Mouse (Mus musculus): ENCODE results near the gene Nphp4.

Gene Nphp4

DNA sequence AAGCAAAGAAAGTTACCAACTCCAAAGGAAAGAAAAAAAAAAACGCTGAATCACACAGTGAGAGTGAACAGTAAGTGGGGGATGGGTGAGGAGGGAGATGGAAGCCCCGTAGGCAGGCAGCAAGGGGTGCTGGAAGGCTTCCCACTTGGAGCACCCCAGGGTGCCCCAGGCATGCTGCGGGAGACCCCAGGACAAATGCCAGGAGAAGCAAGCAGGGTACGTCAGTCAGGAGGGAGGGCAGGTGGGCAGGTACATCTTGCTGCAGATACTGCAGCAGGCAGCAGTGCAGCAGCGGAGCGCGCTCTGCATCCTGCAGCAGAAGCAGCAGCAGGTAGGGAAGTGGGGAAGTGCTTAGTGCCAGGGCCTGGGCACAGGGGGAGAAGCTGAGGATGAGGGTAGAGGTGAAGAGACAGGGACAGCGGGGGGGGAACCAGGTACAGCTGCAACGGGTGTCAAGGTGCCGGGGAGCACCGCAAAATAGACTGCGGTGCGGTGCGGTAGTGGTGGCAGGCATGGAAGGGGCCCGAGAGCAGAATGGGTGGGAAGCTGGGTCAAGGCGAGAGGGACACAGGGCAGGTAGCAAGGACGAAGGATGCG, at the start of gene Nphp4:
Nphp4 (plus strand) TSS at position 280 of the 597 bp plus-strand sequence.
- DNase-seq: no peak

GRCm38 (mm10) chr4:152428259-152428658, 48.2 kb upstream of the Nphp4 start:
- no peak for DNase-seq

GRCm38 (mm10) chr4:152432308-152432707, 44.2 kb upstream of the Nphp4 start:
- DNase-seq: peak; percentile 20

DNA sequence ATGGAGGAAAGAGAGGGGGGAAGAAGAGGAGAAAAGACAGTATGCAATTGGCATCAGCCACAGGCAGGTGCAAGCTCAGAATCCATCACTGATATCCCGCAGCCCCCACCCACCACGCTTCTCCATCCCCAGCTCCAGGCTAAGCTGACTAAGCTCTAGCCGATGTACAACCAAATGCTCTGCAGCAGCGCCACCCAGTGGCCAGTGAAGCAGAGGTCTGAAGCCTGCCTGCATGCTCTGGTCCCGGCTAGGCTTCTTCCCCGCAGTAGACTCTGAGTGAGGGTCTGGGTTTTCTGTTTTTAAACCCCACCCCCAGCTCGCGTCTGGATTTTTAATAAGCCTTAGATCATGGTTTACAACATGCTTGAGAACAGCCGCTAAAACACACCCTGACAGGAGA, 41.7 kb upstream of the Nphp4 start:
- DNase-seq: peak; percentile 70 to 76

GRCm38 (mm10) chr4:152435255-152435654, 41.3 kb upstream of the Nphp4 start:
- DNase-seq: peak; percentile 28 to 46

GRCm38 (mm10) chr4:152440882-152441281, 35.6 kb upstream of the Nphp4 start:
- no peak for DNase-seq

DNA sequence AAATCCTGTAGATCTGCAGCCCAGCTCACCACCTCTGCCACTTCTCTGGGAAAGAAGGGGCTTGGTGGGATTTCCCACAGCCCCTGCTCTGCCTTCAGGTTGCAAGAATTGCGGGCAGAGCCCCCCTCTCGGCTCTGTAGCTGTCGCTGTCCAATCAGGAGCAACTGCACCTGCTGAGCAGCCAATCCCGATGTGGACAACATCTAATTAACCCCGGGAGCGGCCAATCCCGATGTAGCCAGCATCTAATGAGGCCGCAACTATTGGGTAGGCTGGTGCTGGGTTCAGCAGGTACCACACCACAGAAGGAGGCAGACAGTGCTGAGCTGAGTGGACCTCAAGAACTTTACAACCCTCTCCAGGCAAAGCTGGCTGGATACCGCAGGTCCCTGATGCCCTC, 35.0 kb upstream of the Nphp4 start:
- DNase-seq: no peak

- peak; percentile 19 to 38 for DNase-seq
Measured at GRCm38 (mm10) chr4:152446178-152446577, 30.3 kb upstream of the Nphp4 start.

DNA sequence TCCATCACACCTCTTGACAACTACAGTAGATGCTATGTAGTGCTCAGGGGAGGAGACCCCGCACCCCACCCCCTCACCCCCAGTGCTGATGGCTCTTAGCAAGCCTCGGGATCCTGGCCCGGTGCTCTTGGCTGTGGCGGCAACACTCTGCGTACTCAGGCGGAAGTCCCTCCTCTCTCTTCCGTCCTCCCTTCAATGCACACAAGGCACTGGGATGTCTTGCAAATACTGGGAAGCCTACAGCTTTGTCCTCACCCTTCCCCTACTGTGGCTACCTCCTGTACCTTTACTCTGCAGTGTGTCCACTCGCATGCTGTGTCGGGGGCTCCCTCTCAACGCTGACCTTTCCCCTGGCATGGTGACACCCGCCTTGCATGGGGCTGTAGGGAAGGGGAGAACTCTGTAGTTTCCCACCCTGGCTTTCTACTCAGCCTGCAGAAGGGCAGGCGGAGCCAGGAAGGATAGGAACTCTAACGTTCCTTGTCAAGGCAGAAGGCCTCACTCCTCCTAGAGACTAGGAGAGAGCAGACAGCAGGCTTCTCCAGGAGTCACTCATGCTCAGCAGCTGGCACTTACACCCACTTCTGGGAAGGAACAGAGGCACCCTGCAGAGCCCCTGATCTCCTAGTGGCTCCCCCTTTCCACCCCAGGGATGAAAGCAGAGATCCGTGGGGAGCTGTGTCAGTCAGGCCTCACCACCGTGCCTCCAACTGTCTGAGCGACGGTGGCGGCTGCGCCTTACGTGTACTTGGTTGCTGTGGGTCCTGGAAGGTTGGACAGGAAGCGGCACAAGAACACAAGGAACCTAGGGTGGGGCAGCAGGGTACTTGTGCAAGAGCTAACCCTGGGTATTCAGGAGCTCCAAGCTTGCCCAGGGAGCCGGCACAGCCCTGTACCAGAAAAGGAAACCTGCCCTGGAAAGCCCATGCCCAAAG, 28.5 kb upstream of the Nphp4 start:
- DNase-seq: peak; percentile 8 to 14

DNA sequence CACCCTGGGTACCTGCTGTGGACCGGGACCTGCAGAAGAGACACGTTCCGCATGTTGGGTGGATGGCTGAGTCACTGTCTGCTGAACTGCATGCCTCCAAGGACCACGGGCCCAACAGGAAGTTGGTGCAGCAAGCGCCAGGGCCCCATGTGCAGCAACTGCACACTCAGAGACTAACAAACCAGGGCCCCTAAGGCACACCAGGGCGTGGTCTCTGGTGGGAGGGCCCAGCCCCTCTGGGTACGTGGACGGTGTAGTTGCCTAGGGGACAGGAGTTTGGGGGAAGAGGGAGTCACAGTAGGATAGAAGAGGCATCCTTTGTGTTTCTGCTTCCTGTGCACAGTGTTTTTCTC, 27.9 kb upstream of the Nphp4 start:
- DNase-seq: peak; percentile 33 to 41

GRCm38 (mm10) chr4:152451371-152451770, 25.1 kb upstream of the Nphp4 start:
- no peak for DNase-seq

DNA sequence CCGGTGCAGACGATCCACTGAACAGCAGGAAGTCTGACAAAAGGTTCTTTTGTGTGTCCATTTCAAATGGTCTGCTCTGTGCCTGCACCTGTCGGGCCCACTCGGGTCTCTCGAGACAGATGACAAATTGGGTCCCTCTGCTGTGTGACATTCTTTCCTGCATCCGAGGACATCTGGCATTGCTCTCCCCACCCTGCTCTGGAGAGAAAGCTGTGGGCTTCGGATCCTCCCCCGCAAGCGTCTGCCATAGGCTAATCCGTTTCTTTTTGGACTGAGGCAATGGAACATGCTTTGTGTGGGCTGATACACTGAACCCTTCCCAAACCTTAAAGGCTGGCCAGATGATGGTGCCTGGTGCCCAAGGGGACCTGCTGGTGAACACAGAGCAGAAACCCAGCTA, 23.4 kb upstream of the Nphp4 start:
- DNase-seq: no peak

DNA sequence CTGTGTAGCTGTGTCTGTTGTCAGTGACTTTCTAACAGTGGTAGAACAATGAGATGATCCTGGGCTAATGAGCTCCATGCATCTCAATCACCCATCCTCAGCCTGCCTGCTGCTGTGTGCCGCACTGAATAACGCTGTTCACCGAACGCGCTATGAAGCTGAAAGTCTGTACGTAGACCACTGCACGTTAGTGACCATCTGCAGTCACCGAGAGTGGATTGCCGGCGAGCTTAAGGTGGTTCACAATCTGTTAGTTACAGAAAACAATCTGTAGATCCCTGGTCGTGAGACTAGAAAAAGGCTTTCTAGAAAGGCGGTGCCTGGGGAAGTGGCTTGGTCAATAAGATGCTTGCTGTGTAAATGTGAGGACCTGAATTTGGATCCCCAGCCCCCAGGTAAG, 22.4 kb upstream of the Nphp4 start:
- no peak for DNase-seq

DNA sequence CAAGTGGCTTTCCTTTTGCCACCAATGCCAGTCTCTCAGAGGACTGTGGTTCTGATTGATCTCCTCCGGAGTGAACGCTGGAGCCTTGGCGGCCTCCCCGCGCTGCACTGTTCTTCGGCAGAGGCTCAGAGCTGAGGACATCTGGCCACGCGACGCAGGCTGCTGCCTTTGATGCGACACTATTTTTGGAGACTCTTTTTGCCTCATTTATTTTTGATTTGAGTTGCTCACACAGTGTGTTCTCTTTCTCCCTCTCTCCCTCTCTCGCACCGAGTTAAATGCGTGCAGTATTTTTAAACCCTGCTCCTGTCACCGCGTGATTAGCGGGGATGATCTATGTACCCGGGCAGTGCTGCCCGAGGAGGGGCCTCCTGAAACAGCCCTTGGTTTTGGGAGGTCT, 19.9 kb upstream of the Nphp4 start:
- DNase-seq: no peak

- no peak for DNase-seq
Measured at GRCm38 (mm10) chr4:152457673-152458072, 18.8 kb upstream of the Nphp4 start.

DNA sequence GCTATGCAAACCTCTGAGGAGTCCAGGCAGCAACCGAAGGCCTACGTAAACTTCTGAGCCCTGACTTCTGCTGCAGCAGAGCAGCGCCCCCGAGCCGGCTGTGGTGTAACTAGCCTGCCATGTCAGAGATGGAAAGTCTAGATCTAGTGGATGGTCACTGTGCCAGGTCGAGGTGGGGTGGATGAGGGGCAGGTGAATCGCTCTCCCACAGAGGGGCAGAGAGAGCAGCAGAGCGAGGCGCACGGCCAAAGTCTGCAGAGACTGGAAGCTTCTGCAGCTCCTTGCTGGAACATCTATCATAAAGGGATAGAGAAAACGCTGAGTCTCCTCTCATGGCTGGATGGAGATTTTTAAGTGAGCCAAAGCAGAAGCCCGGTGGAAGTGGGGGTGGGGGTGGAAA, 14.0 kb upstream of the Nphp4 start:
- no peak for DNase-seq

DNA sequence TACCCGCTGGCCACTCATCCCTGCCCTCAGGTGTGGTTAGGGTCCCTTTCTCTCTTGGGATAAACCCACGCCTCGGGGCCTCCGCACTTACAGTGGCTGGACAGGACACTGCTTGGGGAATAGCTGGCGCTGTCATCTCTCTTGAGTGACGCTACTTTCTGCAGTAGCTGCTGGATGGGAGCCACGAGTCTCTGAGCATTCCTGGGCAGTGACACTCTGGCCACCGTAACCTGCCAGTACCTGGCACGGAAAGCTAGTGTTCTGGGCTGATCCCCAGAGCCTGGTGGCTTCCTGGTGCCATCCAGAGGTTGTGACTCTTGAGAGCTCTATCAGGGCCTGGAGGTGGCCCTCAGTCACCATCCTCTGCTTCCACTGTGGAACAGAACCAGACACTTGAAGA, 13.4 kb upstream of the Nphp4 start:
- no peak for DNase-seq

- DNase-seq: no peak
Measured at GRCm38 (mm10) chr4:152465116-152465515, 11.4 kb upstream of the Nphp4 start.

- no peak for DNase-seq
Measured at GRCm38 (mm10) chr4:152466601-152467000, 9.9 kb upstream of the Nphp4 start.

- DNase-seq: no peak
Measured at GRCm38 (mm10) chr4:152467951-152468350, 8.6 kb upstream of the Nphp4 start.

DNA sequence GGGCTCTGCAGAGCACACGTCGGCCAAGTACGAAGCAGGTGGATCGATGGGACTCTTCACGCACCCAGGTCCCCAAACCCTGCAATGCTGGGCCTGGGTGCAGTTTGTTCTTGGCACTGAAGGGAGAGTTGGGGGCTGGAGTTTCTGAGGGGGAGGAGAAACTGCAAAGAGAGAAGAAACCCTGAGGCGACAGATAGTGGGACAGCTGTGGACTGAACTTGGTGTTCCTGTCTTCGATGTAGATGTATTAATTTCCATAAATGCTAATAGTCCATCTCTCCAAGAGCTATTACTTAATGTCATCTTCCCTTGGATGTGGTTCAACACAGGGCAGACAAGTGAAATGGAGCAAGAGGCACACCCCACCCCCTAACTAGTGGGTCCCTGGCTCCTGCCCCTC, 565 bp upstream of the Nphp4 start:
- no peak for DNase-seq

DNA sequence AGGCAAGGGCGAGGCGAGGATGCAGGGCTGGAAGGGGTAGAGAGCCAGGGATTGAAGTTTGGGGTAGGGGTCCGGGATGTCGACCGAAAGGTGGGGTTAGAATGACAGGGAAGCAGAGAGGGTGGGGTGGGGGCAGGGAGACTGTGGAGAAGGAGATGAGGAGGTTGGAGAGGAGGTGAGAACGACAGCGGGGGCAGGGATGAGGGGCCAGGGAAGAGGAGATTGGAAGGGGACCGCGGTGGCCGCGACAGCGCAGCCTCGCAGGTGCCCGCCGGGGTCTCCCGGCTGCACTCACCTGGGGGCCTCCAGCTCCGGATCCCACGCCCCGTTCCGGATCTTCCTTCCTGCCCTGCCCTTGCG, 580 bp downstream of the Nphp4 start:
- no peak for DNase-seq

- peak; percentile 99 to 100 for DNase-seq
Measured at GRCm38 (mm10) chr4:152477466-152478223, 1.1 kb downstream of the Nphp4 start, which contains the start of gene Kcnab2. TSS of gene Kcnab2 (minus strand) at chr4:152477871.

DNA sequence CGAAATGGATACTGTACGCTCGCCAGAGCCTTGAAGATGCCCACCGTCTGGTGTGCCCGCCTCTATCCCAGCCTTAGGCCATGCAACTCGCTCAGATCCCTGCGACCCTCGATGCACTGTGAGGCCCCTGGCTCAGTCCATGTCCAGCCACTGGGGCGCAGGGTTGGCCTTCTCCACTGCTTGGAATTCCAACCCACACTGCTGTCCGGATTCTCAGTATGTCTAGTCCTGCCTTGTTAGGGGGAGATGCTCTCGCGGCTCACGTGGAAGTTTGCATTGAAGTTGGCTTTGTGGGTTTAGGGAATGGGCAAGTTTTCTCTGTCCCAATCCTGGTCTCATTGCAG, 1.7 kb downstream of the Nphp4 start:
- no peak for DNase-seq
